ENCODE assay signal across 14 mouse cellular contexts in genomic region chr12:100753716-100754115, GRCm38 (mm10). TPM values are rescaled to one million over a fixed set of nuclear protein-coding genes. Genes with fewer than 3 reads are reported as not detected.
DNase-seq lines count a peak whose midpoint lies in the region.
"Had no signal": no experiment of that assay in that cellular context is flagged by ENCODE, and none has a peak within 500 bp of the region (broad histone marks: within the 10 kb centered on the region; RNA-seq: fewer than 3 reads in every experiment).

No protein-coding gene starts in this region.

- DNase-seq in embryo, embryonic 10.5 days (ENCODE audit: low spot score) = peak; percentile 5
- DNase-seq in embryo, embryonic 11 days = no peak
- DNase-seq in left cerebral cortex, postnatal 4 days = peak; percentile 31
- DNase-seq in left cerebral cortex, postnatal 14 days (ENCODE audit: low spot score in 2 of 2) = no peak
- peak; percentile 32 for DNase-seq in retina, postnatal 1 day
- no peak for DNase-seq in retina, embryonic 14.5 days (ENCODE audit: low spot score)
- DNase-seq in mesoderm, embryonic 11.5 days (ENCODE audit: low read depth, low spot score) = peak; percentile 10
- no peak for DNase-seq in T-cell, adult 2 months (ENCODE audit: low spot score)
- DNase-seq: adrenal gland, postnatal 36 days; cerebellum, adult 18-20 months; forebrain, postnatal 0 days; heart, postnatal 36 days; liver; thymus, postnatal 14 days had no signal

- intact Hi-C loops in left cerebral cortex, postnatal 4 days (cut with DNase I) = no loop called here
- intact Hi-C loops in left cerebral cortex, postnatal 14 days (cut with DNase I) = no loop called here

RNA-seq across cellular contexts. Expression of gene Dglucy, which starts 25.1 kb away (rescaled TPM):
- total RNA-seq in left cerebral cortex, postnatal 4 days (2021) = 1 to 10 TPM; 5.0 to 5.3 TPM
- 1 to 10 TPM; 6.5 to 6.7 TPM for total RNA-seq in left cerebral cortex, postnatal 14 days (2021)

RNA-seq across cellular contexts. Expression of gene Rps6ka5, which starts 26.9 kb away (rescaled TPM):
- total RNA-seq in left cerebral cortex, postnatal 4 days (2021) = 10 to 100 TPM; 29.9 to 32.4 TPM
- 10 to 100 TPM; 13.2 to 17.8 TPM for total RNA-seq in left cerebral cortex, postnatal 14 days (2021)

Comparison
In these comparisons a context has a peak if more than half of its experiments do, and no peak if none do; other contexts are left out.
1. DNase-seq: peak in embryo, embryonic 10.5 days (single experiment), left cerebral cortex, postnatal 4 days (single experiment), retina, postnatal 1 day (single experiment) and mesoderm, embryonic 11.5 days (single experiment); none in embryo, embryonic 11 days (single experiment), left cerebral cortex, postnatal 14 days (0 of 2), retina, embryonic 14.5 days (single experiment) and T-cell, adult 2 months (single experiment).